Mouse (Mus musculus) frontal cortex, adult 2 months (tissue): ENCODE data around the gene Gatc. TPM values are rescaled to one million over a fixed set of nuclear protein-coding genes. Genes with fewer than 3 reads are reported as not detected.
"Not testable (repeated sequence)": the region's sequence is repeated elsewhere in the genome, so short reads cannot be mapped to it uniquely, and the experiment has no call there.

Experiments used
- DNase-seq, 2 experiments: peaks; one replicate each; pipeline ENCODE4 v3.0.0; 2022; ENCODE audit warnings: low spot score in 1 of 2; ENCODE audit errors: extremely low spot score in 1 of 2
- polyA plus RNA-seq: library from polyadenylated mRNA; depleted of rRNA; stranded (reverse); fragments of >200 nt; gene quantifications from 2 replicates; pipeline ENCODE4 v1.2.3, GENCODE M21; 2012

Gatc gene
- polyA plus RNA-seq, 1 experiment: 32.8 TPM

DNA sequence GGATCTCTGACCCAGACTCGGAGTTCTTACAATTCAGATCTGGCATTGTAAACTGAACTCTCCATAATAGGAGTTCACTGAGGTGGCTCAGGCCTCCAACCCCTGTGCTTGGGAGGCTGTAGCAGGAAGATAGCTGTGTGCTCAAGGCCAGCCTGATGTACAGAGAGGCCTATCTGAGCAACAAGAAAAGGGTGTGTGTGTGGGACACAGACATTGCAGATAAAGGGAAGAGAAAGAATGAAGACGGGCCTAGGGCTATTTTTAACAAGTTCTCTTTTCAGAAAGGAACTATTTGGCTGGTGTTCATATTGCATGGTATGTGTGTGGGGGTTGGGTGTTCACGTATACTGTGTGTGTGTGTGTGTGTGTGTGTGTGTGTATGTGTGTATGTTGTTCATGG lies 7.4 kb downstream of the Gatc start:
- DNase-seq: no peak

DNA sequence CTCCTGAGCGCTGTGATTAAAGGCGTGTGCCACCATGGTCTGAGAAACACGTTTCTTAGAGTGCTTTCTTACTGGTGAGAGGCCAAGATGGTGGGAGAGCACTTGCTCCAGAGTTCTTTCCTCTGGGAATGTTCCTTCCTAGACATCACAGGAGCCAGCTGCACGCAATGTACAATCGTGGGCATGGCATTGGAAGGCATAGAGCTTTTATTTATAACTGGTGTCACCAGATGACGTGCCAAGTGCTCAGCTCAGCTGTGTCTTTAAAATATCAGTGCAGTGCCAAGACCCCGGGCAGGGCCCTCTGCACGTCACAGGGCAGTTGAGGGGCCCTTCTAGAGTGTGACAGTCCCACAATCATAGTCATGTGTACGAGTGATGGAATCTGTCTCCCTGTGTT lies 10.0 kb downstream of the Gatc start:
- DNase-seq: no peak

GRCm38 (mm10) chr5:115327610-115328548 lies 13.1 kb downstream of the Gatc start:
- DNase-seq: no peak

DNA sequence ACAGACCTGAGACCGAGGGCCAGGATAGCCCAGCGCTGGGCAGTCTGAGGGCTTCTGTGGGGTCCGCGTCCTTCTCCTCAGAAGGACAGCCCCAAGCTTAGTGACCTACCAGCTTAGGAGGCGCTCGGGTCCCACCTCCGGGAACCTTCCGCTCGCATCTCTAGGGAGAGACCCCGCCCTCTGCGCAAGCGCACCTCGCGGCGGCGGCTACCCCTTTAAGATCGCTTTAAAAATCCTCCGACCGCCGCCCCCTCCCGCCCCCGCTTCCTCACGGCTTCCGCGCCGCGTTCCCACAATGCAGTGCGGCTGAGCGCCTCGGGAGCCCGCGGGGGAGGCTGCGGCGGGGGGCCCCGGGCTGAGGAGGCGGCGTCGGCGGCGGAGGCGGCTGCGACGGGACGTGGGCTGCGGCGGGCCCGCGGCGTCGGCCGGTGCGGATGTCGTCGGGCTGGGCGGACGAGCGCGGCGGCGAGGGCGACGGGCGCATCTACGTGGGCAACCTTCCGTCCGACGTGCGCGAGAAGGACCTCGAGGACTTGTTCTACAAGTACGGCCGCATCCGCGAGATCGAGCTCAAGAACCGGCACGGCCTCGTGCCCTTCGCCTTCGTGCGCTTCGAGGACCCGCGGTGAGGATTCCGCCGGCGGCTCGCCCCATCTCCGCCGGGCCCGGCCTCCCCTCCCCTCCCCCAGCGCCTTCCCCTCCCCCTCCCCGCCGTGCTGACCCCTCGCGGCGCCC lies 13.9 kb downstream of the Gatc start, which contains the start of gene Srsf9:
TSS of gene Srsf9 (plus strand) at position 303 of the 735 bp plus-strand sequence.
- peak; percentile 89 to 96 for DNase-seq

- no peak for DNase-seq
Measured at GRCm38 (mm10) chr5:115326256-115326831, 14.6 kb downstream of the Gatc start.

DNA sequence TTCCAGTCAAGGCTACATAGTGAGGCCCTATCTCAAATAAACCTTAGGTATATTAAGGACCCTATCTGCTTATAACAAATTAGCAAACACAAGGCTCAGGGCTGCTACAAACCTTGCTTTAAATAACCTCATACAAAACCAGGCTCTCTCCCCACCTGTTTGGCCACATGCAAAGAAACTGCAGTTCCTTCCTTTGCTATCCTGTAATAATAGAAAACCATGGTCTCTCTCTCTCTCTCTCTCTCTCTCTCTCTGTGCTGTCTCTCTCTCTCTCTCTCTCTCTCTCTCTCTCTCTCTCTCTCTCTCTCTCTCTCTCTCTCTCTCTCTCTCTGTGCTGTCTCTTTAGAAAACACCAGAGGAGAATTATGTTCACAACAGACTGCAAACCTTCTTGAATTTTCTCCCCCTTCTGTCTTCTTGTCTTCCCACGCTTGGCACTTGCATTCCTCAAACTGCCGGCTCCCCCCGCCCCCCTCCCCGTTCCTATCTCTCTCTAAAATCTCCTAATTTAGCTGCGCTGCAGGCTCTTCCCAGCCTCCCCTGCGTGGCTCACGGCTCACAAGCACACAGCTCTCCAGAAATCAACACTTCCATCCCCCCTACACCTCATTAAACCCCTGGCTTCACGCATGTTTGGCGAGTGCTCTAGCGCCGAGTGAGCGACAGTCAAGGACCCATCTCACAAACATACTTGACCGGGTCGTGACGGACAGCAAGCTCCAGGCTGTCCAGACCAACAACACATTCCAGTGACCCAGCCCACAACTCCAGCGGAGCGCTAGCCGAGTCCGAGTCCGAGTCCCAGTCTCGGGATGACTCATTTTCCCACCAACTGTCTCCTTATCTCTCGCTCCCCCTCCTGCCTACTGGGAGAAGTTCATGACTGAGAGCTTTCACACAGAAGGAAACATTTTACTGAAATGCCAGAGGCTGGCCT lies 21.7 kb downstream of the Gatc start:
- peak; percentile 83 to 88 for DNase-seq

GRCm38 (mm10) chr5:115317645-115318328 lies 23.2 kb downstream of the Gatc start:
- DNase-seq: no peak

GRCm38 (mm10) chr5:115316968-115317644 lies 23.9 kb downstream of the Gatc start:
- DNase-seq: no peak

GRCm38 (mm10) chr5:115313668-115313943 lies 27.4 kb downstream of the Gatc start:
- DNase-seq: no peak

DNA sequence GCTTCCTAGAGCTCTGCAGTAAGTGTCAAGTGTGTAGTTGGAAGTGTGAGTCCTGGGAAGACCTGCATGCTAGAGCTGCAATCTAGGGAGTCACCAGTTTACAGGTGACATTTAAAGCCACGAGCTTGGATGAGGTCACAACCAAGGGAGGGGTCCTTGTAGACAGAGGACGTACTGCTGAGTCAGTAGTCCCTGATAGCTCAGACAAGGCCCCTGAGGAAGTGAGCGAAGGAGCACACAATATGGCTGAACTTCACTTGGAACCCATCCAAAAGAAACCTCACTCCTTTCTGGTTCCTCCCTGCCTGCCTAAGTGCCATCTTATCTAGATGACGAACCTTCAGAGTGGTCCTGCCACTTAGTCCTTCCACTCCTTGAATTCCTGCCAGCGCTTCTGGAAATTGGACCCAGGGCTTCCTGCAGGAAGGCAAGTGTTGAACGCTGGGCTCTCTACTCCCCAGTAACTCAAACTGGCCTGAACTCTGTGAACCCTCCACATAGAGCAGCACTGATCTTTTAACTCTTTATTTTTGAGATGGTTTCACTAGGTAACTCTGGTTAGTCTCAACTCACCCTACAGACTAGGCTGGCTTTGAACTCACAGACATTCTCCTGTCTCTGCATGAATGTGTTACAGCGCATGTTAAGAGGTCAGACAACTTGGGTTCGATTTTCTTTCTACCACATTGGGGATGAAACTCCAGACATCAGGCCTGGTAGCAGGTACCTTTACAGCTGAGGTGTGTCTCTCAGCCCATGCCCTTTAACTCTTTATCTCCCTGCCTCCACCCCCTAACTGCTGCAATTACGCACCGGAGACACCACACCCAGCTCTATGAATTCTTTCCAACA lies 27.9 kb downstream of the Gatc start:
- DNase-seq: no peak

GRCm38 (mm10) chr5:115312354-115312753 lies 28.6 kb downstream of the Gatc start:
- DNase-seq: no peak

GRCm38 (mm10) chr5:115302190-115302589 lies 38.8 kb downstream of the Gatc start:
- not testable (repeated sequence) for DNase-seq

- DNase-seq: peak in 1 of 2 experiments; percentile 20
Measured at GRCm38 (mm10) chr5:115301615-115302014, 39.4 kb downstream of the Gatc start.

- peak; percentile 97 to 100 for DNase-seq
Measured at GRCm38 (mm10) chr5:115300792-115301614, 40.0 kb downstream of the Gatc start, which contains the start of gene Dynll1. TSS of gene Dynll1 (minus strand) at chr5:115300999.

GRCm38 (mm10) chr5:115300035-115300744 lies 40.8 kb downstream of the Gatc start:
- DNase-seq: peak in 1 of 2 experiments; percentile 71

GRCm38 (mm10) chr5:115296347-115296746 lies 44.6 kb downstream of the Gatc start:
- no peak for DNase-seq

GRCm38 (mm10) chr5:115294173-115294572 lies 46.8 kb downstream of the Gatc start:
- no peak for DNase-seq
